Mouse (Mus musculus) MEL (cell line): ENCODE results near the gene Ppp1r15b.

Source experiments
- CHD2 ChIP-seq: IDR thresholded peaks from 2 replicates; pipeline ENCODE4 v1.6.1; 2011; ENCODE audit warnings: low read length, improper control_type of control experiment
- CTCF ChIP-seq, 3 experiments: IDR thresholded peaks in 2 of 3; conservative IDR thresholded peaks in 1 of 3; 2 replicates each; pipeline ENCODE4 v1.5.1; 2011 to 2012; ENCODE audit warnings: low read length in 3 of 3, low read depth in 2 of 3, mild to moderate bottlenecking in 2 of 3, improper control_type of control experiment in 1 of 3, inconsistent platforms in 1 of 3, mixed read lengths in 1 of 3, moderate library complexity in 1 of 3; ENCODE audit not compliant: control insufficient read depth in 1 of 3, insufficient read depth in 1 of 3, poor library complexity in 1 of 3, severe bottlenecking in 1 of 3
- E2F4 ChIP-seq: IDR thresholded peaks from 2 replicates; pipeline ENCODE4 v1.6.1; 2011; ENCODE audit warnings: low read depth, low read length, improper control_type of control experiment, borderline replicate concordance
- SIN3A ChIP-seq: IDR thresholded peaks from 2 replicates; pipeline ENCODE4 v1.6.1; 2012; ENCODE audit warnings: low read length, improper control_type of control experiment, inconsistent platforms
- TBP ChIP-seq: IDR thresholded peaks from 2 replicates; pipeline ENCODE4 v1.8.0; 2011; ENCODE audit warnings: low read depth, low read length, improper control_type of control experiment
- TCF12 ChIP-seq: IDR thresholded peaks from 2 replicates; pipeline ENCODE4 v1.6.1; 2014; ENCODE audit warnings: low read depth, mild to moderate bottlenecking, inconsistent platforms, low read length, improper control_type of control experiment, moderate library complexity

- no peak for TF ChIP-seq CTCF (IDR thresholded peaks at IDR 0.05 in 2 of 3, conservative IDR thresholded peaks at IDR 0.05 in 1 of 3; ENCODE audit: control insufficient read depth in 1 of 3, insufficient read depth in 1 of 3, low read depth in 2 of 3, low read length in 3 of 3, poor library complexity in 1 of 3, severe bottlenecking in 1 of 3)
- TF ChIP-seq CHD2, result no peak
- no peak for TF ChIP-seq E2F4
- no peak for TF ChIP-seq TBP
- no peak for TF ChIP-seq TCF12
- no peak for TF ChIP-seq SIN3A
Measured at GRCm38 (mm10) chr1:133103871-133104270, 27.1 kb upstream of the Ppp1r15b start.
